Mouse (Mus musculus): ENCODE results near the gene Gm47969.

The Gm47969 gene

DNA sequence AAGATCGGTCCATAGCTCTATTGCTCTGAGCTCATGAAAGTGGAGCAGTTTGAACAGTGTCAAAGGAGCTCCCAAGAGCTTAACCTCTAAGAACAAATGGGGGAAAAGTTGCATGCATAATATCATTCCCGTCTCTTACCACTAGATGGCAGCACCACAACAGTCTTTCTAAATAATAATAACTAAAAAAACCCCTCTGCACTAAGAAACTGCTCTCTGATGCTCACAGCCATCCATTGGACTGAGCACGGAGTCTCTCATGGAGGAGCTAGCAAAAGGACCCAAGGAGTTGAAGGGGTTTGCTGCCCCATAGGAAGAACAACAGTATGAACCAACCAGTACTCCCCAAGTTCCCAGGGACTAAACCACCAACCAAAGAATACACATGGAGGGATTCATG lies 20.1 kb downstream of the Gm47969 start:
- CTCF ChIA-PET: interaction anchor here in 3 of 4 experiments (0.6 to 2.4 kb wide), 25 partner anchors 9 to 630 kb away, joined by 3 to 12 read pairs (median 3); partner anchors contain the start of gene Slc19a3 (in 1 of the 3)
- POLR2A ChIA-PET: interaction anchor here in 2 of 4 experiments (0.6 to 1.1 kb wide), 3 partner anchors 28 to 338 kb away, joined by 3 read pairs; no protein-coding TSS in a partner anchor

DNA sequence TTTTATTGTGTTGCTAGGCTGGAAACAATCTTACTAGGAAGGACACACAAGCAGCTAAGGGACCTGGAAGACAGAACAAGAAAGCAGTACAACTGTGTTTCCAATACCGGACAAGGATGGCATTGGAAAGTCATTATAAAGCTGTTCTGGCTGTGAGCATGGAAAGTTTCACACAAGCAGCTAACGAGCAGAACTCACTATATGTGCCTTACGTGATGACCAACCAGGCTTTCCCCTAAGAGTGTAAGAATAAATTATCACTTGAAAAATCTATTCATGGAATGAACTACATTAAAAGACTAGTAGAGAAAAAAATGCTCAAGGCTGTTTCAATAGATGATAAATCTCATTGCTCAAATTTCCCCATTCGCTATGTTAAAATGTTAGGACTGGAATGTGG lies 21.8 kb downstream of the Gm47969 start:
- POLR2A ChIA-PET: no interaction called here
- CTCF ChIA-PET: interaction anchor here in 1 of 4 experiments (2.4 kb wide), 1 partner anchor 10 kb away, joined by 12 read pairs; no protein-coding TSS in a partner anchor

GRCm38 (mm10) chr1:83067205-83067604 lies 22.5 kb downstream of the Gm47969 start:
- ChIA-PET POLR2A (no interaction called here), CTCF (interaction anchor here in 1 of 4 experiments (0.8 kb wide), 1 partner anchor 275 kb away, joined by 3 read pairs; no protein-coding TSS in a partner anchor)

DNA sequence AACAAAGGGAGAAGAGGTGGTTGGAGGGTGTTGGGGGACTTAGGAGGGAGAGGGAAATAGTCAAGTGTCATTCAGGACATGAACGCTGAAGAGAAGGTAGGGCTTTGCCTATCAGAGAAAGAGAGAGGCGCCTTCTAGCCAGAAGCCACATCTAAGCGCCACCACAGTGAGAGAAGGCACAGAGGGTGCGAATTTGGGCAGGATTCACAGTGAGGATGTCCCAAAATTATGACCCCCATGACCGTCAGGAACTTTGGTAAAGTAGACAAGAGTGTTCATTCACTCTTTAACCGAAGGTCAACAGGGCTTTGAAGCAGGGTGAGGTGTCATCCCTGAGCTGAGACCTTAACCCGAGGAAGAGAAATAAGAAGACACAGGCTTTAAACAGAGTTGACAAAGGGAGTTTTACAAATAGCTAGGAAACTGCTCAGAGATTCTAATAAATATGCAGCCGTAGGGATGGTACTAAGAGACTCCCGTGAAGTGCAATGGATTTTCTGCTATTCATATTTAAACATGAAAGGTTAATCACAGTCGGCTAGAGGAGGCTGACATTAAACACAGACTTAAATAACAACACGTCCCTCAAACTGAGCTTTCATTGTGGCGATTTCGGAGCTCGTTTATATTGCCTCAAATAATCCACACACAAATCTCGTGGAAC lies 30.9 kb downstream of the Gm47969 start:
- CTCF ChIA-PET: interaction anchor here (0.6 to 1.9 kb wide), 16 partner anchors 10 to 434 kb away, joined by 3 to 12 read pairs (median 4); partner anchors contain the start of gene A030005K14Rik (in 1 of the 4)

DNA sequence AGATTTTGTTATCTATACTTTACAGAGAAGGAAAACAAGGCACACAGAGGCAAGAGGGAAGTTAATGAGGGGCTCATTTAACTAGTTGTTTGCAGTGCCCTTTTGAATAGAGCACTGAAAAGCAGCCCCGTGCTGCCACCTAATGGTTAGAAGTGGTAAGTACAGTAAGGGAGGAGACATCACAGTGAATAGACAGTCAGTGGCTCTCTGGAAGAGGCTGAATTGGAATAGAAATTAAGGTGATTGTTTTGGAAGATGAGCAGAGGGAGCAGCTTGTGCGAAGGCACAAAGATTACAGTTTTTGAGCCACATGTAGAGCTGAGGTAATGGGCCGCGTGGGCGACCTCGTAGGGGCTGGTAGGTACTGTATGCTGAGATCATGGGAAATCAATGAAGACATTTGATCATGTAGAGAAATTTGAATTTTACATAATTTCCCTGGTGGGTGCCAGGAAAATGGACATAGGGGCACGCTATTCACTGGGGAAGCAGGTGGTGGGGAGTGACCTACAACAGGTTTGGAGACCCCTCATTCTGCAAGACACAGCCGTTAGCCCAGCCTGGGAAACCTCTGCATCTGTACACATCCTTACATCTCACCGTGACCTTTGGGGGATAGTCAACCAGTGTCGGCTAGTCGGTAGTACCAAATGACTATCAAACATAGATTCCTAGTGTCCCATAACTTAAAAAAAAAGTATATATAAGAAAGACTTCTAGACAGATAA lies 31.6 kb downstream of the Gm47969 start:
- POLR2A ChIA-PET: interaction anchor here in 1 of 4 experiments (0.5 kb wide), 1 partner anchor 101 kb away, joined by 10 read pairs; no protein-coding TSS in a partner anchor
- CTCF ChIA-PET: interaction anchor here (0.6 to 1.9 kb wide), 16 partner anchors 9 to 435 kb away, joined by 3 to 12 read pairs (median 4); partner anchors contain the start of gene A030005K14Rik (in 1 of the 4)

More for the DNA sequence above, 30.9 kb downstream of the Gm47969 start:
- POLR2A ChIA-PET: interaction anchor here in 1 of 4 experiments (0.5 kb wide), 1 partner anchor 102 kb away, joined by 10 read pairs; no protein-coding TSS in a partner anchor

GRCm38 (mm10) chr1:83077016-83077415 lies 32.3 kb downstream of the Gm47969 start:
- CTCF ChIA-PET: interaction anchor here in 1 of 4 experiments (1.7 kb wide), 1 partner anchor 12 kb away, joined by 12 read pairs; no protein-coding TSS in a partner anchor
- POLR2A ChIA-PET: no interaction called here

- CTCF ChIA-PET: no interaction called here
- POLR2A ChIA-PET: no interaction called here
Observed at GRCm38 (mm10) chr1:83084790-83085189, 40.1 kb downstream of the Gm47969 start.

DNA sequence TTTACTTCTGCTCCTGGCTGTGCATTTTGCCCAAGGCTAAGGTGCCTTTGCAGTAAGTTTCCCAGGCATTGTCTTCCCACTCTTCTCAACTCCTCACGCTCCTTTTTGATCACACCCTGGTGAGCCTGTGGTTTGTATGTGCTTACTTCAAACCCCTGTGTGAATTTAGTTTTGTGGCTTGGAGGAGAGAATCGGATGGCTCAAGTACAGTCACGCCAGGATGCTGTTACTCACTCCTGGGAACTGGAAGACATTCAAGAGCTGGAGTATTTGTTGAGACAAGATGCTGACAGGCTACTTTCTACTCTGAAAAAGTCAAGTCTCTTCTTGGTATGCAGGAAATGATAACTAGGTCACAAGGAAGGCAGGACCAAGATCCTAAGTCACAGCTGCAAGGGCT lies 46.5 kb downstream of the Gm47969 start:
- CTCF ChIA-PET: interaction anchor here in 1 of 4 experiments (0.6 kb wide), 1 partner anchor 637 kb away, joined by 3 read pairs; no protein-coding TSS in a partner anchor
- POLR2A ChIA-PET: interaction anchor here in 2 of 4 experiments (0.5 to 0.6 kb wide), 2 partner anchors 22 to 401 kb away, joined by 3 to 6 read pairs; no protein-coding TSS in a partner anchor

All from embryonic stem cell, embryonic (primary cell).